Mouse (Mus musculus): Measurements from ENCODE around the gene Pcsk1n.
A peak's percentile ranks its signal among the peaks of the same experiment; 100 is the strongest.
"Not testable (repeated sequence)": the region's sequence is repeated elsewhere in the genome, so short reads cannot be mapped to it uniquely, and the experiment has no call there.

The Pcsk1n gene

DNA sequence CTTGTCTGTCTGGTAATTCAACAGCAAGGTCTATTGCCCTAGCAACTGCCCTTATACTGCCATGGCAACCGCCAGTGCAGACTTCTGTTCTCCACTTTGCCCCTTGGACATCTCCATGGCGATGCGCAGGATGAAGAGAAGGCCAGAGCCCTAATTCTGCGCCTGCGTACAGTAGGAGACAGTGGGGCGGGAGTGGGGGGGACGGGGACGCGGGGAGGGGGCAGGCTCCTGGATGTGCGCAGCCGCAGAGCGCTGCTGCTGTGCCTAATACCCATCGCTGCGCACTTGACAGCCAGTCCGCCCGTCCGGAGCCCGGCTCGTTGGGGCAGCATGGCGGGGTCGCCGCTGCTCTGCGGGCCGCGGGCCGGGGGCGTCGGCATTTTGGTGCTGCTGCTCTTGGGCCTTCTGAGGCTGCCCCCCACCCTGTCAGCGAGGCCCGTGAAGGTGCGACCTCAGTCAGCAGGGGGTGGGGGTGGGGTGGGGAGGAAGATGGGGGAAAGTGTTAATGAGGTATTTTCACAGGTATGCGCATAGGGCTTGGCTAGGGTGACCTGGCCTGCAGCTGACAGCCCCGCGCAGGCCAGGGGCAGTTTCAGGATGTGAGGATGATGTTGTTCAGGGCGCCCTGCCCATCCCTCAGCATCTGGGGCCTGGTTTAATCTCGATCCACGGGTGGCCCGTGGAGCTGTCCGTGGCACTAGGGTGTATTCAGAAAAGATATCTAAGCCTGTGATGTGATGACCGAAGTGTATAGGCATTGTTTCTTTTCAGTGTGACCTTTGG is at the start of gene Pcsk1n:
Pcsk1n (plus strand) TSS at position 222 of the 783 bp plus-strand sequence.
- DNase-seq (ENCODE audit: low spot score), result no peak

GRCm38 (mm10) chrX:7869826-7870225 is 49.8 kb upstream of the Pcsk1n start:
- DNase-seq (ENCODE audit: low spot score), result no peak

DNA sequence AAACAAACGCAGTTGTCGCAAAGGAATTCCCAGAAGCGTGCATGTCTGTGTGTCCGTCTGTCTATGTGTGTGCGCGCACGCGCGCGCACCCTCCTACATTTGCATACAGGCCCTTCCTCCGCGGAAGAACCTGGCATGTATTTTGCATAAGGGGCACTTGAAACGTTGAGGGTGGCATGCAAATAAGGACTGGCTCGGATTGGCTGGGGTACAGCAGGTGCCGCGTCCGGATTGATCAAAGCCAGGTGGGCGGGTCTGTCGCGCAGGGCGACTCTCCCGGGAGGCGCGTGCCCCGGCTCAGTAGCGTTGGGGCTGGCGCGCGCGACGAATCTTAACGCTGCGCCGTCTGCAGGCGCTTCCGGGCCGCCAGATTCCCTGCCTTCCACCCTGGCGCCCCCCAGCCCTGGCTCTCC is 41.6 kb upstream of the Pcsk1n start, which contains the start of gene Pim2:
Pim2 (plus strand) TSS at position 256 of the 413 bp plus-strand sequence.
- peak; percentile 49 for DNase-seq (ENCODE audit: low spot score)

DNA sequence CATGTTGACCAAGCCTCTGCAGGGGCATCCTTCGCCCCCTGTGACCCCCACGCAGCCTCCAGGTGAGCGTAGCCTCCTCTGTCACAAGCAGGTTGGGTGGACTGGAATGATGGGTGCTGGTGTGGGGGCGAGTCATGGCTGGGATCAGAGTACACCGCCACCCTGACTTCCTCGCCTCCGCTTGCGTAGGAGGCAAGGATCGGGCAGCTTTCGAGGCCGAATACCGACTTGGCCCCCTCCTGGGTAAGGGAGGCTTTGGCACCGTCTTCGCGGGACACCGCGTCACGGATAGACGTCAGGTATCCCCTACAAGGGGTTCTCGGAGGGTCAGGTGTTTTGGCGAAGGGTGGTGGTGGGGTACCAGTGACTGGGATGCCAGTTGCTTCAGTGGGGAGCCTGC is 41.1 kb upstream of the Pcsk1n start:
- DNase-seq (ENCODE audit: low spot score), result no peak

GRCm38 (mm10) chrX:7879819-7880218 is 39.8 kb upstream of the Pcsk1n start:
- DNase-seq (ENCODE audit: low spot score), result peak; percentile 13

- peak; percentile 74 for DNase-seq (ENCODE audit: low spot score)
These were observed 35.6 kb upstream of the Pcsk1n start, which contains the start of gene Slc35a2 for GRCm38 (mm10) chrX:7883841-7884567. TSS of gene Slc35a2 (plus strand) at chrX:7884028.

DNA sequence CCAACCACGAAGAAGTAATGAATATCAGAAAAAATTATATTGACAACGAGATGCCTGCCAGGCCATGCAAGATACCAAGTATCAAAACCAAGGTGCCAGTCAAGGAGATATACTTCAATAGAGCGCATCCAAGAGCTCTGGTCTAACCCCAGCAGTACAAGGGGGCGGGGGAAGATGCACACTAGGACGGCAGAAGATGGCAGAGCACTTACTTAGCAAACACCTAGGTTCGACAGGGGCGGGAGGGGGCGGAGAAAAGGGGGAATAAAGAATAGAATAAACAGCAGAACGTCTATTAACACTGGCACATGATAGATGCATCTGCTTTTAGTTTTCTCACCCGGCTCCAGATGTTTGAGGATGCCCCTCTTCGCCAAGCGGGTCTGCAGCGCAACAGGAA is 21.4 kb upstream of the Pcsk1n start:
- DNase-seq (ENCODE audit: low spot score), result no peak

GRCm38 (mm10) chrX:7898880-7899874 is 20.4 kb upstream of the Pcsk1n start, which contains the start of the genes Pqbp1 and Timm17b:
TSS of gene Pqbp1 (minus strand) at chrX:7899269.
TSS of gene Timm17b (plus strand) at chrX:7899357.
- peak; percentile 60 for DNase-seq (ENCODE audit: low spot score)

DNA sequence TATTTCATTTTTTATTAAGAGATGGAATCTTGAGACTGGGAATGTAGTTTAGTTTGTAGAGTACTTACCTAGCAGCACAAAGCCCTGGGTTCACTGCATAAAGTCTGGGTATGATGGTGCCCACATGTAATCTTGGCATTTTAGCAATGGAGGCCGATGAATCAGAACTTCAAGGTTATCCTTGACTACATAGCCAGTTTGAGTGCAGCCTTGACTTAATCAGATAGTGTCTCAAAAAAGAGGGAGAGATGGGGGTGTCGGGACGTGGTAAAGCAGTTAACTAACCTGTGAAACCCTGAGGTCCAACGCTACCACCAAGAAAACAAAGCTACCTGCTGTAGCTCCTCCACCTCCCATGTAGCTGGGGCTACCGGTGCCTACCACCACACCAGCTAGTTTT is 15.2 kb upstream of the Pcsk1n start:
- no peak for DNase-seq (ENCODE audit: low spot score)

DNA sequence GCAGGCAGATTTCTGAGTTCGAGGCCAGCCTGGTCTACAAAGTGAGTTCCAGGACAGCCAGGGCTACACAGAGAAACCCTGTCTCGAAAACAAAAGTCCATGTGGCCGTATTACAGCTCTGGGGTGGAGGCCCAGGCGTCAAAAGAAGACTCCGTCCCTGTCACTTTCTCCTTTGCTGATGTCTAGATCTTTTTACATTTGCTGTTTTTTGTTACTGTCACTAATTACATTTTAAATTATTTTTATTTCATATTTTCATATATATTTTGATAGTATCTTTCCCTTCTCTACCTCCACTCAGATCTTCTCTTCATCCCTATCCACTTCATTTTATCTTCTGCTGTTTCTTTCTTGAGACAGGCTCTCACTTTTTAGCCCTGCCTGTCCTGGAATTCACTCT is 11.9 kb upstream of the Pcsk1n start, which contains the start of gene Gm10491:
Gm10491 (minus strand) TSS at position 101 of the 400 bp plus-strand sequence.
- no peak for DNase-seq (ENCODE audit: low spot score)

- not testable (repeated sequence) for DNase-seq (ENCODE audit: low spot score)
These were observed 10.4 kb upstream of the Pcsk1n start, which contains the start of gene Gm10490 for GRCm38 (mm10) chrX:7909242-7909641. TSS of gene Gm10490 (plus strand) at chrX:7909542.

DNA sequence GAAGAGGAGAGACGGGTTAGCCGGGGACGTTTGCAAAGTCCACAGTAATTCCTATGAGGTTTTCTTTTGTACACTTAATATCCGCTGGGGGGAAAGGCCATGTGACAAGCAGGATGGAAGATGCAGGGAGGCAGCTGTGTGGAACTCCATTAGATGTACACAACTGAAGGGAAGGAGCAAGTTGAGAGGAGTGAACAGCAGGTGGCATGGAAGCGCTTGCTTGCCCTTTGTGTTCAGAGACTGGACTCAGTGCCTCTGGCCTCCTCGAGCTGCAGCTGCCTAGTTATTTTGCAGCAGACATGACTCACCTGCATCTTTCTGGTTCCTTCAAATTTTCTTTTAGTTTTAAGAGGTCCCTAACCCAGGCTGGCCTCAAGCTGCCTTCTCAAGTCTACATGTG is 9.1 kb upstream of the Pcsk1n start:
- no peak for DNase-seq (ENCODE audit: low spot score)

DNA sequence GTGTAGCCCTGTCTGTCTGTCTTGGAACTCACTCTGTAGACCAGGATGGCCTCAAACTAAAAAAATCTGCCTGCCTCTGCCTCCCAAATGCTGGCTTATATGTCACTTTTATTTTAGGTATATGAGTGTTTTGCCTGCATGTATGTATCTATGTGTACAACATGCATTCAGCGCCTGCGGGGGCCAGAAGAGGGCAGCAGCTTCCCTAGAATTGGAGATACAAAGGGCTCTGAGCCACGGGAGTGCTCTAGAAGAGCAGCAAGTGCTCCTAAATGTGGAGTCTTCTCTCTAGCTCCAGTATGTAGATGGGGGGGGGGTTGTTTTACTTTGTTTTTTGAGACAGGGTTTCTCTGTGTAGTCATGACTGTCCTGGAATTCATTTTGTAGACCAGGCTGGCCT is 4.0 kb upstream of the Pcsk1n start:
- DNase-seq (ENCODE audit: low spot score), result not testable (repeated sequence)

- DNase-seq (ENCODE audit: low spot score), result not testable (repeated sequence)
These were observed 1.7 kb upstream of the Pcsk1n start for GRCm38 (mm10) chrX:7917960-7918359.

DNA sequence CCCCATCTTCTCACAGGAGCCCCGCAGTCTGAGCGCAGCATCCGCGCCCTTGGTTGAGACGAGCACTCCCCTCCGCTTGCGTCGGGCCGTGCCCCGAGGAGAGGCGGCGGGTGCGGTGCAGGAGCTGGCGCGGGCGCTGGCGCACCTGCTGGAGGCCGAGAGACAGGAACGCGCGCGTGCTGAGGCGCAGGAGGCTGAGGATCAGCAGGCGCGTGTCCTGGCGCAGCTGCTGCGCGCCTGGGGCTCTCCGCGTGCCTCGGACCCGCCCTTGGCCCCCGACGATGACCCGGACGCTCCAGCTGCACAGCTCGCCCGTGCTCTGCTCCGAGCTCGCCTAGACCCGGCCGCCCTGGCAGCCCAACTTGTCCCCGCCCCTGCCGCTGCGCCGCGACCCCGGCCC is 2.4 kb downstream of the Pcsk1n start:
- DNase-seq (ENCODE audit: low spot score), result no peak

- no peak for DNase-seq (ENCODE audit: low spot score)
These were observed 6.6 kb downstream of the Pcsk1n start for GRCm38 (mm10) chrX:7926266-7926665.

DNA sequence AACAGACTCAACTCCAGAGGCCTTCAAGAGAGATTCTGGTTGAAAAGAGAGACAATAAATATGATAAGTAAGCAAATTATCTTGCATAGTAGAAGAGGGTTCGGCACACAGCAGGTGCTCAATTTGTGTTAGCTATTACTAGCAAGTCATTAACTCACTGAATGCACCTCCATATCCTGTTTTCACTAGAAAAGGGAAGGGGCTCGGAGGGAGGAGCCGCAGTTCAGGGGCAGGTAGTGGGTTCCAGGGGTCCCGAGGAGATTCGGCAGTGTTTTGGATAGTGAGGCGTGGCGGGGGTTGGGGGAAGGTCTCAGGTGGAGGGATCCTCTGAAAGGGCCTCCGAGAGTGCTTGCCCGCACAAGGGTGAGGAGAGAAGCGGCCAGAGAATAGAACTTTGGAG is 7.5 kb downstream of the Pcsk1n start:
- DNase-seq (ENCODE audit: low spot score), result no peak

GRCm38 (mm10) chrX:7928270-7928790 is 8.7 kb downstream of the Pcsk1n start, which contains the start of gene Eras:
TSS of gene Eras (minus strand) at chrX:7928607.
- no peak for DNase-seq (ENCODE audit: low spot score)

DNA sequence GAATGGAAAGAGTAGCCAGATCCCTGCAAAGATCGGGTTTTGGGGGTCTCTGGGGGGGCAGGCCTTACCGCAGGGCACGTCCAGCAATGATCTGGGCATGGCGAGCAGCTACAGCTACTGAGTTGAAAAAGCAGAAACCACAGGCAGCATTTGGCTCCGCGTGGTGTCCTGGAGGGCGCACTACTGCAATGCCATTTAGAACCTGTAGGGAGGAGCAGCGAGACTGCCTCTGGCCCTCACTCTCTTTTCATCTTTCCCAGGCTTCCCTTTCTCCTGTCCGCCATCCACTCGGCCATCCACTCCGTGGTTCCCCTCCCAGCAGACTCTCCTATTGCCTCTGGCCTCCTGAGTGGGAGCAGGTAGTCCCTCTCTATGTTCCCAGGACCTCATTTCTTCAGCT is 17.3 kb downstream of the Pcsk1n start:
- DNase-seq (ENCODE audit: low spot score), result no peak

DNA sequence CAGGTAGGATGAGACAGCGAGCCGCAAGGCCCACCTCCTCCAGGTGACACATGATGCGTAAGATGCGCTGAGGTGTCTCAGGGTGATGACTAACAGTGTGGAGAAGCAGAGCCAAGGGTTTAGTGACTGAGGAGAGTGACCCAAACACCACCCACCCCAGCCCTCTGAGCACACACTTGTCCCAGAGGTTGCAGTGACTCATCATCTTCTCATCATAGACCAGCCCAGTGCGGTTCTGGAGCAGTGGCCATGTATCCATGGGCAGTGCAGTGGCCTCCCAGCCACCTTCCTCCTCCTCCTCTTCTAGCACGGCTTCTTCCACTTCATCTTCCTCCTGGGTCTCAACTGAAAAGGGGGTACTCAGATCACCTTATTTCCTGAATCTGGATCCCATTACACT is 18.0 kb downstream of the Pcsk1n start:
- DNase-seq (ENCODE audit: low spot score), result no peak

DNA sequence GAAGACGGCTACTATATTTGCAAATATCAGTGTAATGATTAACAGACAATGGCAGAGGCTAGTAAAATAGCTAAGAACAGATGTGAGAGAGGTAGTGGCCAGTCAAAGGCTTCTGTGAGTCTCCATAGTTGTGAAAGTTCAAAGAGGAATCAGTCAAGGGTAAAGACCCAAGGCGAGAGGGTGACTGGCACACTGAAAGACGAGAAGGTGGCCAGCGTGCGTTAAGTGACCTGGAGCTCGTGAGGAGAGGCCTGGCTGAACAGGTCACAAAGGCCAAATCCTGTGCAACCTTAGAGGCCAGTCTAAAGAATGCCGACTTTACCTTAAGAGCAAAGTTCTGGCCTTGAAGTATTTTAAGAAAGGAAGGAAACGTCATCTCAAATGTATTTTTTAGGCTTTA is 26.0 kb downstream of the Pcsk1n start:
- DNase-seq (ENCODE audit: low spot score), result no peak
